Mouse (Mus musculus) left cerebral cortex, adult 11 months (tissue): Measurements from ENCODE around the gene Ccl24.

Source experiments
- DNase-seq: peaks from one replicate; pipeline ENCODE4 v3.0.0; 2022; ENCODE audit warnings: low spot score

Gene Ccl24

GRCm38 (mm10) chr5:135544865-135545797 is 27.7 kb downstream of the Ccl24 start, which contains the start of gene Hip1:
Gene Hip1 (minus strand): TSS chr5:135545120.
- peak; percentile 100 for DNase-seq

GRCm38 (mm10) chr5:135544032-135544558 is 28.8 kb downstream of the Ccl24 start:
- DNase-seq: no peak

- no peak for DNase-seq
Observed at GRCm38 (mm10) chr5:135537794-135538214, 35.0 kb downstream of the Ccl24 start.

- DNase-seq: no peak
Observed at GRCm38 (mm10) chr5:135537326-135537725, 35.5 kb downstream of the Ccl24 start.

GRCm38 (mm10) chr5:135535867-135536266 is 37.0 kb downstream of the Ccl24 start:
- DNase-seq: no peak

GRCm38 (mm10) chr5:135533431-135533830 is 39.4 kb downstream of the Ccl24 start:
- DNase-seq: no peak

GRCm38 (mm10) chr5:135531306-135531845 is 41.5 kb downstream of the Ccl24 start:
- no peak for DNase-seq

- DNase-seq: no peak
Observed at GRCm38 (mm10) chr5:135529964-135530363, 42.9 kb downstream of the Ccl24 start.

GRCm38 (mm10) chr5:135529310-135529709 is 43.5 kb downstream of the Ccl24 start:
- DNase-seq: no peak

- no peak for DNase-seq
Observed at GRCm38 (mm10) chr5:135527986-135528385, 44.9 kb downstream of the Ccl24 start.

- DNase-seq: no peak
Observed at GRCm38 (mm10) chr5:135524660-135525560, 47.9 kb downstream of the Ccl24 start.

- DNase-seq: no peak
Observed at GRCm38 (mm10) chr5:135524087-135524486, 48.8 kb downstream of the Ccl24 start.

GRCm38 (mm10) chr5:135522111-135522722 is 50.6 kb downstream of the Ccl24 start:
- DNase-seq: no peak
